Mouse (Mus musculus): ENCODE results near the gene Gpr18. TPM values are rescaled to one million over a fixed set of nuclear protein-coding genes. Genes with fewer than 3 reads are reported as not detected.
"Not testable (repeated sequence)": the region's sequence is repeated elsewhere in the genome, so short reads cannot be mapped to it uniquely, and the experiment has no call there.

Gene Gpr18
- polyA plus RNA-seq, 1 experiment = not detected

GRCm38 (mm10) chr14:121873646-121874045, 41.9 kb downstream of the Gpr18 start:
- Histone ChIP-seq H3K4me1 (ENCODE audit: control insufficient read depth) (peaks cover 13% of the 10 kb centered on the region), H3K27me3 (ENCODE audit: control insufficient read depth) (0 out of 2 replicates have a peak, but pooled peaks cover 2% of the 10 kb centered on the region), H3K4me3 (replicated peaks) (no peak overlapping the region), H3K9me3 (ENCODE audit: control insufficient read depth, low read length) (no peaks in the 10 kb centered on the region), H3K36me3 (ENCODE audit: control insufficient read depth) (no peaks in the 10 kb centered on the region)
- no peak for TF ChIP-seq GATA1 (IDR thresholded peaks at IDR 0.05; ENCODE audit: low read length)
- no peak for TF ChIP-seq TAL1 (IDR thresholded peaks at IDR 0.05; ENCODE audit: low read length)

GRCm38 (mm10) chr14:121873172-121873571, 42.4 kb downstream of the Gpr18 start:
- peaks cover 12% of the 10 kb centered on the region for H3K4me1 ChIP-seq (ENCODE audit: control insufficient read depth)
- no peaks in the 10 kb centered on the region for H3K9me3 ChIP-seq (ENCODE audit: control insufficient read depth, low read length)
- no peak overlapping the region for H3K4me3 ChIP-seq (replicated peaks)
- TF ChIP-seq TAL1 (IDR thresholded peaks at IDR 0.05; ENCODE audit: low read length) (no peak), GATA1 (IDR thresholded peaks at IDR 0.05; ENCODE audit: low read length) (no peak)
- no peaks in the 10 kb centered on the region for H3K36me3 ChIP-seq (ENCODE audit: control insufficient read depth)
- 0 out of 2 replicates have a peak, but pooled peaks cover 2% of the 10 kb centered on the region for H3K27me3 ChIP-seq (ENCODE audit: control insufficient read depth)

DNA sequence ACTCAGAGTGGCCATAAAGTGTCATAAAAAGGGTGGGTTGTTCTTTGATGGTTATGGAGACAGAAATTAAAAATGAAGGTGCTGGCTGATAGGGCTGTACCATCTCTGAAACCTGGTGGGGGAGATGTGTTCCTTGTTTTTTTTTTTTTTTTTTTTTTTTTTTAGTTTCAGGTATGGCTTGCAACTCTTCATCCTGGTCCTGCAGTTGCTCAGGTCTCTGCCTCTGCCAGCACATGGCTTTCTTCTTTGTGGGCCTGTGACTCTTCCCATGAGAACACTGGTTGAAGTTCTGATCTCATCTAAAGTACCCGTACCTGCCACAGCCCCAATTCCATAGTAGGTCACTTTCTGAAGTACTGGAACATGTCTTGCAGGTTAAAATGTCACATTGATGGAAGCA, 42.8 kb downstream of the Gpr18 start:
- Histone ChIP-seq H3K36me3 (ENCODE audit: control insufficient read depth) (no peaks in the 10 kb centered on the region), H3K4me1 (ENCODE audit: control insufficient read depth) (peaks cover 8% of the 10 kb centered on the region), H3K4me3 (replicated peaks) (no peak overlapping the region), H3K9me3 (ENCODE audit: control insufficient read depth, low read length) (no peaks in the 10 kb centered on the region), H3K27me3 (ENCODE audit: control insufficient read depth) (0 out of 2 replicates have a peak, but pooled peaks cover 2% of the 10 kb centered on the region)
- TF ChIP-seq GATA1 (IDR thresholded peaks at IDR 0.05; ENCODE audit: low read length) (no peak), TAL1 (IDR thresholded peaks at IDR 0.05; ENCODE audit: low read length) (no peak)

DNA sequence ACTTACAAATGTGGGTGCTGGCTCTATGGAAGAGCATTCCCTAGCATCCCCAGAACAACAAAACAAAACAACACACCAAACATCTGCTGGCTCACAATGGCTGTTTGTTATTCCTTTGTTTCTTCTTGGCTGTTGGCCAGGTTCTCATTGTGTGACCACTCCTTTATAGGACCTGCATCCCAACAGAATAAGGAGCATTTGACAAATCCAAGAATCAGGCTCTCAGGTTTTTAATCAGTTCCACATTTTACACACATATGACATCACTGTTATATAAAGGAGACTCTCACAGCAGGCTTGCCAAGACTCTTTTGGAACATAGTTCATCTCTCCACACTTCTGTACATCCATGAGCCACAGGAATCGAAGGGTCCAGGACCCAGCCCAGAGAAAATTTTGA, 46.5 kb downstream of the Gpr18 start:
- no peak overlapping the region for H3K4me3 ChIP-seq (replicated peaks)
- TF ChIP-seq GATA1 (IDR thresholded peaks at IDR 0.05; ENCODE audit: low read length) = no peak
- no peak for TF ChIP-seq TAL1 (IDR thresholded peaks at IDR 0.05; ENCODE audit: low read length)
- H3K27me3 ChIP-seq (ENCODE audit: control insufficient read depth) = 0 out of 2 replicates have a peak, but pooled peaks cover 2% of the 10 kb centered on the region
- H3K36me3 ChIP-seq (ENCODE audit: control insufficient read depth) = no peaks in the 10 kb centered on the region
- H3K4me1 ChIP-seq (ENCODE audit: control insufficient read depth) = peaks cover 3% of the 10 kb centered on the region
- no peaks in the 10 kb centered on the region for H3K9me3 ChIP-seq (ENCODE audit: control insufficient read depth, low read length)

DNA sequence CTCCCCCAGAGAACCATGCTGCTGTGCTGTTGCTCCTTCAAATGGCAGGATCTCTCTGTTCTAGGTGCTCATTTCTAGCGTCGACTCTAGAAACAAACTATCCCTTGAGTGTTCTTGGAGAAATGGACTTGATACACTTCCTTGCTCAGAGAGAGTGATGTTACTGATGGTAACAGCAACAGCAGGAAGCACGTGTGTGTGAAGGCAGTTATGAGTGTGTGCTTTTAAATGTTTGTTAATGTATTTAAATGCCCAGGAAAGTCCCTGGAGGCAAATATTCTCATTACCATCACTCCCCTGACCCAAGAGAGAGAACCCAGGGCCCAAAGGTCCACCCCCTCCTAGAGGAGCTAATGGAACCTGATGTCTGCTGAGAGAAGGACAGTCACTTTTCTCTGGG, 49.0 kb downstream of the Gpr18 start:
- no peak for TF ChIP-seq GATA1 (IDR thresholded peaks at IDR 0.05; ENCODE audit: low read length)
- no peak for TF ChIP-seq TAL1 (IDR thresholded peaks at IDR 0.05; ENCODE audit: low read length)
- no peaks in the 10 kb centered on the region for H3K9me3 ChIP-seq (ENCODE audit: control insufficient read depth, low read length)

DNA sequence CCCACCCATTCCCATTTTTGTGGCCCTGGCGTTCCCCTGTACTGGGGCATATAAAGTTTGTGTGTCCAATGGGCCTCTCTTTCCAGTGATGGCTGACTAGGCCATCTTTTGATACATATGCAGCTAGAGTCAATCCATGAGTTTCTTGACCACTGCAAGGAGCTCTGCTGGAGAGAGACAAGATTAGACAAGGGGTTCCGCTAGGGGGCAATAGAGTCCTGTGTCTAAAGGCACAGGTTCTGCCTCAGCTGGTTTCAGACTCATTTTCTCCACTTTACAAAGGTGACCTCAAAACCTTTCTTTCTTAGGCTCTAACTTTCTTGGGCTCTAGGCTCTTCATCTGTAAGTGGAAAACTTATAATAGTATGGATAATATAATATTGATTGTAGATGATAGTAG, 50.4 kb downstream of the Gpr18 start:
- H3K4me1 ChIP-seq (ENCODE audit: control insufficient read depth); H3K36me3 ChIP-seq (ENCODE audit: control insufficient read depth): not testable (repeated sequence)

More for the DNA sequence above, 49.0 kb downstream of the Gpr18 start:
- H3K36me3 ChIP-seq (ENCODE audit: control insufficient read depth) = no peaks in the 10 kb centered on the region
- H3K4me3 ChIP-seq (replicated peaks) = no peak overlapping the region
- H3K4me1 ChIP-seq (ENCODE audit: control insufficient read depth) = peaks cover 3% of the 10 kb centered on the region
- H3K27me3 ChIP-seq (ENCODE audit: control insufficient read depth) = peaks cover 3% of the 10 kb centered on the region; the same call in 1 of the 2 replicates

More for the DNA sequence above, 50.4 kb downstream of the Gpr18 start:
- H3K9me3 ChIP-seq (ENCODE audit: control insufficient read depth, low read length); H3K27me3 ChIP-seq (ENCODE audit: control insufficient read depth); H3K4me3 ChIP-seq (replicated peaks): not testable (repeated sequence)

Other genes starting within 250 kb of the Gpr18 start
- gene Dock9, start 117.9 kb downstream of the Gpr18 start, polyA plus RNA-seq (2012) = 0.04 TPM in 1 of 2 replicates, not detected in the other
- gene Ubac2, start 37.2 kb downstream of the Gpr18 start, polyA plus RNA-seq (2012) = 1.3 TPM in 2 replicates
- 0.02 and 0.03 TPM in 2 replicates for gene Gpr183, start 49.4 kb upstream of the Gpr18 start, polyA plus RNA-seq (2012)
- not detected in 2 replicates for gene Timm8a2, start 118.9 kb upstream of the Gpr18 start, polyA plus RNA-seq (2012)
- 1.3 and 2.7 TPM in 2 replicates for gene Tm9sf2, start 191.3 kb upstream of the Gpr18 start, polyA plus RNA-seq (2012)